Mouse (Mus musculus): Measurements from ENCODE around the gene Ifit1. TPM values are rescaled to one million over a fixed set of nuclear protein-coding genes. Genes with fewer than 3 reads are reported as not detected.
A peak's percentile ranks its signal among the peaks of the same experiment; 100 is the strongest.
"Not testable (repeated sequence)": the region's sequence is repeated elsewhere in the genome, so short reads cannot be mapped to it uniquely, and the experiment has no call there.

Ifit1 gene
- total RNA-seq, 1 experiment: not detected

DNA sequence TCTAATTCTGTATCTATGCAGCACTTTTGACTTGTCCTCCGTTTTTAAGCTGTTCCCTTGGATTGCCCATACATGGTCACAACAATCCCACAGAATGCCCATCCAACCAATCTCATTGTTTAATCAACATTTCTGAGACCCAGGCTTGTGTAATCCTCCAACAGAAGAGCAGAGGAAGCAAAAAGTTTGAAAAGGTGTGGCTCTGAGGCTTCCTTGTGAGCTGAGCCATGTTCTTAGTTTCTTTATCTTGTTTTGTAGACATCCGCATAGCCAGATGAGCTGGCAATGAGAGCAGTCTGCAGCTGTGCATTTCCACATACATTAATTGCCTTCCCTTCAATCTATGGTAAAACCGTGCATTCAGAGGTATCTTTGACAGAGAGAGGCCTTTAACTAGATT is 35.2 kb upstream of the Ifit1 start:
- Histone ChIP-seq H3K4me3 (ENCODE audit: insufficient read depth in 1 of 2, low read depth in 1 of 2, low read length in 2 of 2, poor library complexity in 1 of 2, severe bottlenecking in 1 of 2) (no peak overlapping the region), H3K9me3 (ENCODE audit: control insufficient read depth, insufficient read depth, low read depth, low read length) (no peaks in the 10 kb centered on the region), H3K36me3 (ENCODE audit: control insufficient read depth, insufficient read depth, low read length, poor library complexity, severe bottlenecking) (no peaks in the 10 kb centered on the region), H3K9ac (ENCODE audit: insufficient read depth, low read depth, low read length, poor library complexity, severe bottlenecking) (no peak overlapping the region), H3K4me1 (ENCODE audit: control insufficient read depth in 2 of 2, insufficient read depth in 2 of 2, low read length in 2 of 2, poor library complexity in 1 of 2) (no peaks in the 10 kb centered on the region), H3K27ac (ENCODE audit: insufficient read depth, low read depth, low read length, poor library complexity, severe bottlenecking) (no peak overlapping the region)
- no peak for DNase-seq (ENCODE audit: low read depth, low spot score)
- in situ Hi-C loops (cut with MboI; ENCODE audit: low sequenced_read_pairs in 2 of 2, unreplicated experiment in 2 of 2): no loop called here
- TF ChIP-seq ZNF384 (IDR thresholded peaks at IDR 0.05; ENCODE audit: low read depth, low read length) (no peak), HCFC1 (IDR thresholded peaks at IDR 0.05; ENCODE audit: borderline replicate concordance, insufficient read depth, low read length) (no peak), MAFK (IDR thresholded peaks at IDR 0.05; ENCODE audit: insufficient read depth, low read depth, low read length) (no peak), ZC3H11A (IDR thresholded peaks at IDR 0.05; ENCODE audit: borderline replicate concordance, low read depth, low read length) (no peak), CHD2 (IDR thresholded peaks at IDR 0.05; ENCODE audit: low read depth, low read length) (no peak)

DNA sequence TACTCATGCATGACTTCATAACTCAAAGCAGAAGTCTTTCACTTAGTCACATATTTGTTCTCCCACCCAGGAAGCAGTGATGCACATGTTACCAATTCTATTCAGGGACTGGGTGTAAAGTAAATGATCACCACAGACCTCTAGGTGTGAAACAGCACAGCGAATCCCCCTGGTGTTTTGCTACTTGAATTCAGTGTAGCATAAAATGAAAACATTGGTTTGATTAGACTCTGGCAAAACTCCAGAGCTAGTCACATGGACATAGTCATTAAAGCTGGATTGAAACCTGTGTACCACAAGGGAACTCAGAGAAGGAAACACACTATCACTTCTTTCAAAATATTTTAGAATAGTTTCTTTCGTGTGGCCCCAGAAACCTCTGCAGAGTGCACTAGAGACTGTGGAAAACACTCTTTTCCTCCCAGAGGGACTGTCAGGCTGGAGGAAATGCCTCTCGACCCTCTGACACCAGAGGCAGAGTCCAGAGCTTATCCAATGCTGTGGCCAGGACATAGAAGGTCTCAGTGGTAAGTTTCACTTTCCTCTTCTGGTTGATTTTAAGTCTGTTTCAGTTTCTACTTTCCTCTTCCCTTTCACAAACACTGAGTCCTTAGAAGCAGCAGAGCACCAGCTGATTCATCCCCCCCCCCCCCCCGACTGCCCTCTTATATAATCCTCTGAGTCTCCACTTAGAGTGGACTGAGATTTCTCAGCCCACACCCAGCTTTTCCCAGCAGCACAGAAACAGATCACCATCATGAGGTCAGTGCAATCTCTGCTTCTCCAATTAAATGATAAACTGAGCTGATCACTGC is 33.2 kb upstream of the Ifit1 start, which contains the start of gene Ifit3b:
Gene Ifit3b (plus strand): TSS at position 734 of the 815 bp plus-strand sequence.
- H3K4me3 ChIP-seq (ENCODE audit: insufficient read depth in 1 of 2, low read depth in 1 of 2, low read length in 2 of 2, poor library complexity in 1 of 2, severe bottlenecking in 1 of 2); H3K4me1 ChIP-seq (ENCODE audit: control insufficient read depth in 2 of 2, insufficient read depth in 2 of 2, low read length in 2 of 2, poor library complexity in 1 of 2); H3K36me3 ChIP-seq (ENCODE audit: control insufficient read depth, insufficient read depth, low read length, poor library complexity, severe bottlenecking); H3K27ac ChIP-seq (ENCODE audit: insufficient read depth, low read depth, low read length, poor library complexity, severe bottlenecking); DNase-seq (ENCODE audit: low read depth, low spot score); H3K9me3 ChIP-seq (ENCODE audit: control insufficient read depth, insufficient read depth, low read depth, low read length); H3K9ac ChIP-seq (ENCODE audit: insufficient read depth, low read depth, low read length, poor library complexity, severe bottlenecking); in situ Hi-C loops (cut with MboI; ENCODE audit: low sequenced_read_pairs in 2 of 2, unreplicated experiment in 2 of 2): not testable (repeated sequence)

DNA sequence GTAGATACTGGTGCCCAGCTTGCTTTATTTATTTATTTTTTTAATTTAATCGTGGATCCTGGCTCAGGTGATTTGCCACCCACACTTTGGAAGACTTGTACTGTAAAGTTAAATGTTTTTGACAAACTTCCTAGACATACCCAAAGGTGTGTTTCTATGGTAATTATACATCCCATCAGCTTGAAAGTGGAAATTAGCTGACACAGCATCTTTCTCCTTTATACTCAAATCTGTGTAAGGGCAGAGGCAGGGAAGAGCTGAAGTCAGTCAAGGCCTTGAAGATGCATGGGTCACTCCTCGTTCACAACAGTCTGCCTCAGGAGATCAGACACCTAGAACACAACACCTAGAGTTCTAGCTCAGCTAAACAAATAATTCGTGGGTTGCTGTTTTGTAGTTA is 30.6 kb upstream of the Ifit1 start:
- H3K36me3 ChIP-seq (ENCODE audit: control insufficient read depth, insufficient read depth, low read length, poor library complexity, severe bottlenecking); H3K27ac ChIP-seq (ENCODE audit: insufficient read depth, low read depth, low read length, poor library complexity, severe bottlenecking); H3K4me1 ChIP-seq (ENCODE audit: control insufficient read depth in 2 of 2, insufficient read depth in 2 of 2, low read length in 2 of 2, poor library complexity in 1 of 2); DNase-seq (ENCODE audit: low read depth, low spot score); H3K4me3 ChIP-seq (ENCODE audit: insufficient read depth in 1 of 2, low read depth in 1 of 2, low read length in 2 of 2, poor library complexity in 1 of 2, severe bottlenecking in 1 of 2); H3K9ac ChIP-seq (ENCODE audit: insufficient read depth, low read depth, low read length, poor library complexity, severe bottlenecking); in situ Hi-C loops (cut with MboI; ENCODE audit: low sequenced_read_pairs in 2 of 2, unreplicated experiment in 2 of 2); H3K9me3 ChIP-seq (ENCODE audit: control insufficient read depth, insufficient read depth, low read depth, low read length): not testable (repeated sequence)
- peak; percentile 82 for TF ChIP-seq MAFK (IDR thresholded peaks at IDR 0.05; ENCODE audit: insufficient read depth, low read depth, low read length)

DNA sequence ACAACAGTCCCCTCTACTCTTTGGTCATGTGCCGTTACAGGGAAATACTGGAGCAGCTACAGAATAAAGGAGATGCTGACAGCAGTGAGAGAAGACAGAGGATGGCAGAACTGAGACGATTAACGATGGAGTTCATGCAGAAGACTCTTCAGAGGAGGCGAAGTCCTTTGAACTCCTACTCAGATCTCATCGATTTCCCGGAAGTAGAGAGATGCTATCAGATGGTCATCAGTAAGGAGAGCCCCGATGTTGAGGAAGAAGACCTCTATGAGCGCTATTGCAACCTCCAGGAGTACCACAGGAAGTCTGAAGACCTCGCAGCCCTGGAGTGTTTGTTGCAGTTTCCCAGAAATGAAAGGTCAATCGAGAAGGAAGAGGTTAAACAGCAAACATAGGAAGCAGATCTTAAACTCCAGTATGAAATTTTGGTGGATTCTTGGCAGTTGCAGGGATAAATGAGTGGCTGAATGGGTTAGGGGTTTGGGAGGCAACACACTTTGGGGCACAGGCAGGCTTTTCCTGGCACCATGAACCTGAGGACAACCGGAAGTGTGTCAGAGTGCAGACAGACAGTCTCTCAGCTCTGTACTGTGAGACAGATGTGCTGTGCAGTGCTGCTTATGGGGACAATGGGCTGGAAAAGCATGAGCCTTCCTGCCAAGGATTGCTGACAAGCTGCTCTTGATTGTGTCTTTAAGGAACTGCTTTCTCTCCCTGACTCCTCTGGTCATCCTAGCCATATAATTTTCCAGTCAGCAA is 28.2 kb upstream of the Ifit1 start:
- DNase-seq (ENCODE audit: low read depth, low spot score); H3K27ac ChIP-seq (ENCODE audit: insufficient read depth, low read depth, low read length, poor library complexity, severe bottlenecking); H3K9ac ChIP-seq (ENCODE audit: insufficient read depth, low read depth, low read length, poor library complexity, severe bottlenecking); in situ Hi-C loops (cut with MboI; ENCODE audit: low sequenced_read_pairs in 2 of 2, unreplicated experiment in 2 of 2); H3K4me3 ChIP-seq (ENCODE audit: insufficient read depth in 1 of 2, low read depth in 1 of 2, low read length in 2 of 2, poor library complexity in 1 of 2, severe bottlenecking in 1 of 2); H3K9me3 ChIP-seq (ENCODE audit: control insufficient read depth, insufficient read depth, low read depth, low read length); H3K4me1 ChIP-seq (ENCODE audit: control insufficient read depth in 2 of 2, insufficient read depth in 2 of 2, low read length in 2 of 2, poor library complexity in 1 of 2); H3K36me3 ChIP-seq (ENCODE audit: control insufficient read depth, insufficient read depth, low read length, poor library complexity, severe bottlenecking): not testable (repeated sequence)

DNA sequence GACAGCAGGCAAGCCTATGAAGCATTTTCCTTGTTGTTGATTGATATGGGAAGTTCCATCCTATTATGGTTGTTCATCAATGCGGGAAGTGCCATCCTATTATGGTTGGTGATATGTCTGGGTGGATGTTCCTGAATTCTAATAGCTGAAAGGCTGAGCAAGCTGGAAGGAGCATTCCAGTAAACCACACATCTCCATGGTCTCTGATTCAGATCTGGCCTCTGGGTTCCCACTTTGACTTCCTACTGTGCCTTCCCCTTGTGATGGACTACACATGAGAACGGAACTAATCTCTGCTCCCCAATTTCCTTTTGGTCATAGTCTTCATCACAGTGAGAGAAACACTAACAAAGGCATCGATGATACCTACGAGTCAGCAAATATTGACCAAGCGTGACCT is 19.8 kb upstream of the Ifit1 start:
- Histone ChIP-seq H3K36me3 (ENCODE audit: control insufficient read depth, insufficient read depth, low read length, poor library complexity, severe bottlenecking) (no peaks in the 10 kb centered on the region), H3K9ac (ENCODE audit: insufficient read depth, low read depth, low read length, poor library complexity, severe bottlenecking) (no peak overlapping the region), H3K9me3 (ENCODE audit: control insufficient read depth, insufficient read depth, low read depth, low read length) (no peaks in the 10 kb centered on the region), H3K4me1 (ENCODE audit: control insufficient read depth in 2 of 2, insufficient read depth in 2 of 2, low read length in 2 of 2, poor library complexity in 1 of 2) (no peaks in the 10 kb centered on the region), H3K4me3 (ENCODE audit: insufficient read depth in 1 of 2, low read depth in 1 of 2, low read length in 2 of 2, poor library complexity in 1 of 2, severe bottlenecking in 1 of 2) (no peak overlapping the region), H3K27ac (ENCODE audit: insufficient read depth, low read depth, low read length, poor library complexity, severe bottlenecking) (no peak overlapping the region)
- in situ Hi-C loops (cut with MboI; ENCODE audit: low sequenced_read_pairs in 2 of 2, unreplicated experiment in 2 of 2): no loop called here
- DNase-seq (ENCODE audit: low read depth, low spot score): no peak
- TF ChIP-seq ZNF384 (IDR thresholded peaks at IDR 0.05; ENCODE audit: low read depth, low read length) (no peak), MAFK (IDR thresholded peaks at IDR 0.05; ENCODE audit: insufficient read depth, low read depth, low read length) (peak; percentile 55)

Measured in ES-E14 (cell line).